Mouse (Mus musculus): ENCODE measurements around the gene St6galnac3.

GRCm38 (mm10) chr3:153641805-153642204, 83.2 kb downstream of the St6galnac3 start:
- TF ChIP-seq CTCF (IDR thresholded peaks at IDR 0.05; ENCODE audit: insufficient read depth, low read length) (no peak), POLR2A (IDR thresholded peaks at IDR 0.05; ENCODE audit: borderline replicate concordance, extremely low read depth, low read depth, low read length) (no peak)

Measured in lung, adult 2 months (tissue).